Mouse (Mus musculus): Measurements from ENCODE around the gene Krtcap2. TPM values are rescaled to one million over a fixed set of nuclear protein-coding genes. Genes with fewer than 3 reads are reported as not detected.

Krtcap2 gene
- polyA plus RNA-seq, 1 experiment from 2014 or later = 309 TPM

DNA sequence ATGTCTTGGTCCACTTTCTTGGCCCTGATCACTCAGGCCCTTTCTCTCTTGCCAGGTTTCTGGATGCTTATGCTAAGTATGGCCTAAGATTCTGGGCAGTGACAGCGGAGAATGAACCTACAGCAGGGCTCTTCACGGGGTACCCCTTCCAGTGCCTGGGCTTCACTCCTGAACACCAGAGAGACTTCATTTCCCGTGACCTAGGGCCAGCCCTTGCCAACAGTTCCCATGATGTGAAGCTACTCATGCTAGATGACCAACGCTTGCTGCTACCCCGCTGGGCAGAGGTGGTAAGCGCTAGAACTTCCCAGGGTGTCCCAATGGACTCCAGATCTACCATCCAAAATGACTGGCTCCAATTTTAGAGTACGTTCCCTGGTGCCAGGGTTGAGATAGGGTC is 39.7 kb upstream of the Krtcap2 start:
- Histone ChIP-seq H3K9ac (replicated peaks; ENCODE audit: low read depth) (no peak overlapping the region), H3K27me3 (replicated peaks; ENCODE audit: insufficient read depth, low read length) (no peaks in the 10 kb centered on the region), H3K4me3 (ENCODE audit: low read depth, low read length) (no peak overlapping the region), H3K4me1 (ENCODE audit: insufficient read depth, low read depth, low read length) (peaks cover 4% of the 10 kb centered on the region; the same call in 1 of the 2 replicates), H3K4me2 (replicated peaks; ENCODE audit: low read depth, low read length) (no peak overlapping the region), H3K9me3 (ENCODE audit: low read length) (no peaks in the 10 kb centered on the region), H3K27ac (ENCODE audit: low read length) (no peak overlapping the region), H3K36me3 (ENCODE audit: insufficient read depth, low read length) (peaks cover 35% of the 10 kb centered on the region)
- DNase-seq (ENCODE audit: low spot score) = no peak
- 92% methylated on average over 7 of the region's 7 CpGs for WGBS
- no peak for ATAC-seq
- no peak for TF ChIP-seq CTCF (IDR thresholded peaks at IDR 0.05)
- no peak for TF ChIP-seq EP300 (IDR thresholded peaks at IDR 0.05)

DNA sequence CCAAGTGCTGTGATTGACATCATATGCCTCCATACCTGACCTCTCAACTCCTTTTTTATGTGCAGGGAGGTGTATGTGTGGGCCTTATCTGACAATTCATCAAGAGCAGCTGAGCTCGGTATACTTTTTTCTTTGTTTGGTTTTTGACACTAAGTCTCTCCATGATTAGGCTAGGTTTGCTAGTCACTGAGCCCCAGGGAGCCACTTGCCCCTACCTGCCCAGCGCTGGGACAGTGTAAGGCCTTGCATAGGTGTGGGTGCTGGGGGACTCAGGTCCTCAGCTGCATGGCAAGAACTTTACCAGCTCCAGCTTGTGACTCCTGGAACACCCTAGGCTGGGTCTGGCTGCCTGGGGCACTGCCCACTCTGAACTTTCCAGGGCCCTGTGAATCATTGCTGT is 39.1 kb upstream of the Krtcap2 start:
- no peak overlapping the region for H3K4me3 ChIP-seq (ENCODE audit: low read depth, low read length)
- TF ChIP-seq EP300 (IDR thresholded peaks at IDR 0.05) = no peak
- TF ChIP-seq CTCF (IDR thresholded peaks at IDR 0.05) = no peak
- peaks cover 4% of the 10 kb centered on the region; the same call in 1 of the 2 replicates for H3K4me1 ChIP-seq (ENCODE audit: insufficient read depth, low read depth, low read length)
- WGBS = 83% methylated on average over 2 of the region's 2 CpGs
- no peak overlapping the region for H3K4me2 ChIP-seq (replicated peaks; ENCODE audit: low read depth, low read length)
- DNase-seq (ENCODE audit: low spot score) (no peak), ATAC-seq (no peak)
- no peaks in the 10 kb centered on the region for H3K9me3 ChIP-seq (ENCODE audit: low read length)
- H3K27me3 ChIP-seq (replicated peaks; ENCODE audit: insufficient read depth, low read length) = no peaks in the 10 kb centered on the region
- no peak overlapping the region for H3K9ac ChIP-seq (replicated peaks; ENCODE audit: low read depth)
- no peak overlapping the region for H3K27ac ChIP-seq (ENCODE audit: low read length)
- H3K36me3 ChIP-seq (ENCODE audit: insufficient read depth, low read length) = peaks cover 35% of the 10 kb centered on the region

DNA sequence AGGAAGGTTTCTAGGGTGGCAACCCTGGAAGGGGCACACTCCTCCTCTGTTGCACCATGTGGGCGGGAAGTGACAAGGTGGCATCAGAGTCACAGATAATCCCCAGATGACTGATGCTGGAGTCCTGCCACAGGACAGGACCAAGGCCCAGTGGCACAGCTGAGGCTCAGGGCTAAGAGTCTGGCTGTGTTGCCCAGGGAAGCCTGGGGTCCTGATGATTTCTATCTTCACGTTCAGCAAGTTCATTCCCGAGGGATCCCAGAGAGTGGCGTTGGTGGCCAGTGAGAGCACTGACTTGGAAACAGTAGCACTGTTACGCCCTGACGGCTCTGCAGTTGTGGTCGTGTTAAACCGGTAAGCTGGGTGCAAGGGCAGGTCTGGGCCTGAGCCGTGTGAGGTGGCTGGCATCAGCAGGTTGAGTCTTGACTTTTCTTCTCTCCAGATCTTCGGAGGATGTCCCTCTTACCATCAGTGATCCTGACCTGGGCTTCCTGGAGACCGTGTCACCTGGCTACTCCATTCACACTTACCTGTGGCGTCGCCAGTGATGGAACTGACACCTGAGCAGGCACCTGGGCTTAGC is 37.6 kb upstream of the Krtcap2 start:
- Histone ChIP-seq H3K9me3 (ENCODE audit: low read length) (no peaks in the 10 kb centered on the region), H3K4me3 (ENCODE audit: low read depth, low read length) (no peak overlapping the region), H3K27me3 (replicated peaks; ENCODE audit: insufficient read depth, low read length) (no peaks in the 10 kb centered on the region), H3K36me3 (ENCODE audit: insufficient read depth, low read length) (peaks cover 35% of the 10 kb centered on the region), H3K4me2 (replicated peaks; ENCODE audit: low read depth, low read length) (no peak overlapping the region), H3K4me1 (ENCODE audit: insufficient read depth, low read depth, low read length) (peaks cover 4% of the 10 kb centered on the region), H3K9ac (replicated peaks; ENCODE audit: low read depth) (no peak overlapping the region), H3K27ac (ENCODE audit: low read length) (no peak overlapping the region)
- ATAC-seq = no peak
- no peak for DNase-seq (ENCODE audit: low spot score)
- TF ChIP-seq EP300 (IDR thresholded peaks at IDR 0.05) = no peak
- no peak for TF ChIP-seq CTCF (IDR thresholded peaks at IDR 0.05)
- 89% methylated on average over 13 of the region's 13 CpGs for WGBS

DNA sequence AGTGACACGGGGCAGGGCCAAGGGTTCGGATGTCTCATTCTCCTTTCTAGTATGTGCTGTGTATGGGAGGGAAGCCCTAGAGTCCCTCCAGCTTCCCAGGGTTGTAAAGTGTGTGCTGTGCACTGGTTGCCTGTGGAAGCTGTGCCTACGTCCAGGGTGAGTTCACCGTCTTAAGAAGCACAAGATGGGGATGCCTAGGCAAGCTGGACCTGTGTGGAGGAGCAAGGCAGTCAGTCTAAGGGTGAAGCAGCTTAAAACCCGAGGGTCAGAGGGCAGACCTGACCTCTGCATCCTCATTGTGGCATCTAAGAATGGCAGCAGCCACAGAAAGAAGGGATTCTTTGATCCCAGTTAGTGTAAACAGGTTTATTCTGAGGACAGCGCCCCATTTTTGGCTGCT is 37.0 kb upstream of the Krtcap2 start:
- H3K27ac ChIP-seq (ENCODE audit: low read length) = no peak overlapping the region
- no peak overlapping the region for H3K9ac ChIP-seq (replicated peaks; ENCODE audit: low read depth)
- TF ChIP-seq EP300 (IDR thresholded peaks at IDR 0.05) (no peak), CTCF (IDR thresholded peaks at IDR 0.05) (no peak)
- H3K36me3 ChIP-seq (ENCODE audit: insufficient read depth, low read length) = peaks cover 35% of the 10 kb centered on the region
- H3K4me3 ChIP-seq (ENCODE audit: low read depth, low read length) = no peak overlapping the region
- WGBS = 78% methylated on average over 6 of the region's 6 CpGs
- no peaks in the 10 kb centered on the region for H3K27me3 ChIP-seq (replicated peaks; ENCODE audit: insufficient read depth, low read length)
- DNase-seq (ENCODE audit: low spot score) (no peak), ATAC-seq (no peak)
- H3K4me2 ChIP-seq (replicated peaks; ENCODE audit: low read depth, low read length) = no peak overlapping the region
- H3K4me1 ChIP-seq (ENCODE audit: insufficient read depth, low read depth, low read length) = peaks cover 4% of the 10 kb centered on the region; the same call in 1 of the 2 replicates
- no peaks in the 10 kb centered on the region for H3K9me3 ChIP-seq (ENCODE audit: low read length)

DNA sequence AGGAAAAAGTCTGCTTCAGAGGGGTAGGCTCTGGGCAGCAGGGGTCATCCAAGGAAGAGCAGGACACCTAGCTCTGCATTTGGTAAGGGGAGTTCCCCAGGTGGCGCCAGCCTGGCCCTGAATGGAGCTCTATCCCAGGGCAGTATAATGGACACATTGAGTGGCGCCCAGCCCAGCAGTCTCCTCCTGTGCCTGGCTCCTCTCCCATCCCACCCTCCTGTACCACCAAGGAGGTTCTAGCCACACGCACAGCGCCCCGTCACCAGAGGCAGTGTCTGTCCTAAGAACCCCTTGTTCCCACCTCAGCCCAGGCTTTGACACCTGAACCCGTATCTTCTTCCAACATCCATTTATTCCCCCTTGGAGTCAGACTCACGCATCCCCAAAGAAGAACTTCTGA is 36.0 kb upstream of the Krtcap2 start:
- H3K27ac ChIP-seq (ENCODE audit: low read length) = no peak overlapping the region

DNA sequence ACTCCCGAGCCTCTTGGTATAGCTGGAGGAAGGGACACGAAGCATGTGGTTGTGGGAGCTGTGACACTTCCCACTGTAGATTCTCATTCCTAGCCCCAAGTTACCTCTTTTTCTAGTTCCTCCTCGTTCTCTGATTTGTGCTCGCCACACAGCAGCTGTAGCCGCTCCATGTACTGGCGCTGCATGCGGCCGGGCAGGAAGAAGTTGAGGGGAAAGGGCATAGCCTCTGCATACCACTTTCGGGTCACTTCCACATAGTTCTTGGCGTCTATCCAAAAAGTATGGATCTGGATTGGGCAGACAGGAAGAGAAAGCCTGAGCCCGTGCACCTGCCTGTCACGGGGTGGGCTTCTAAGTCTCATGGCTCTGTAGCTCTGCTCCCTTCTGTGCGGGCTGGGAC is 35.6 kb upstream of the Krtcap2 start:
- no peak for TF ChIP-seq EP300 (IDR thresholded peaks at IDR 0.05)
- TF ChIP-seq CTCF (IDR thresholded peaks at IDR 0.05) = no peak
- ATAC-seq = no peak
- no peaks in the 10 kb centered on the region for H3K9me3 ChIP-seq (ENCODE audit: low read length)
- no peak overlapping the region for H3K9ac ChIP-seq (replicated peaks; ENCODE audit: low read depth)
- no peak overlapping the region for H3K27ac ChIP-seq (ENCODE audit: low read length)
- 52% methylated on average over 13 of the region's 13 CpGs for WGBS
- DNase-seq (ENCODE audit: low spot score) = no peak
- no peak overlapping the region for H3K4me2 ChIP-seq (replicated peaks; ENCODE audit: low read depth, low read length)
- H3K36me3 ChIP-seq (ENCODE audit: insufficient read depth, low read length) = peaks cover 31% of the 10 kb centered on the region
- H3K4me3 ChIP-seq (ENCODE audit: low read depth, low read length) = no peak overlapping the region
- peaks cover 6% of the 10 kb centered on the region; the same call in 1 of the 2 replicates for H3K4me1 ChIP-seq (ENCODE audit: insufficient read depth, low read depth, low read length)
- H3K27me3 ChIP-seq (replicated peaks; ENCODE audit: insufficient read depth, low read length) = no peaks in the 10 kb centered on the region

More for the DNA sequence above, 36.0 kb upstream of the Krtcap2 start:
- Histone ChIP-seq H3K36me3 (ENCODE audit: insufficient read depth, low read length) (peaks cover 32% of the 10 kb centered on the region), H3K4me1 (ENCODE audit: insufficient read depth, low read depth, low read length) (peaks cover 4% of the 10 kb centered on the region; the same call in 1 of the 2 replicates), H3K4me3 (ENCODE audit: low read depth, low read length) (no peak overlapping the region), H3K4me2 (replicated peaks; ENCODE audit: low read depth, low read length) (no peak overlapping the region), H3K27me3 (replicated peaks; ENCODE audit: insufficient read depth, low read length) (no peaks in the 10 kb centered on the region), H3K9ac (replicated peaks; ENCODE audit: low read depth) (no peak overlapping the region), H3K9me3 (ENCODE audit: low read length) (no peaks in the 10 kb centered on the region)
- TF ChIP-seq CTCF (IDR thresholded peaks at IDR 0.05) = no peak
- no peak for TF ChIP-seq EP300 (IDR thresholded peaks at IDR 0.05)
- WGBS = 94% methylated on average over 7 of the region's 7 CpGs
- DNase-seq (ENCODE audit: low spot score) (no peak), ATAC-seq (no peak)
